Mouse (Mus musculus) erythroblast, embryonic 14.5 days (primary cell): ENCODE results near the gene Ehf.

Experiments used
- GATA1 ChIP-seq: IDR thresholded peaks from 2 replicates; pipeline ENCODE4 v1.6.1; 2012; ENCODE audit warnings: low read length, inconsistent platforms, mixed read lengths
- TAL1 ChIP-seq: IDR thresholded peaks from 3 replicates; pipeline ENCODE4 v1.6.1; 2012; ENCODE audit warnings: low read length, inconsistent platforms, mixed read lengths

DNA sequence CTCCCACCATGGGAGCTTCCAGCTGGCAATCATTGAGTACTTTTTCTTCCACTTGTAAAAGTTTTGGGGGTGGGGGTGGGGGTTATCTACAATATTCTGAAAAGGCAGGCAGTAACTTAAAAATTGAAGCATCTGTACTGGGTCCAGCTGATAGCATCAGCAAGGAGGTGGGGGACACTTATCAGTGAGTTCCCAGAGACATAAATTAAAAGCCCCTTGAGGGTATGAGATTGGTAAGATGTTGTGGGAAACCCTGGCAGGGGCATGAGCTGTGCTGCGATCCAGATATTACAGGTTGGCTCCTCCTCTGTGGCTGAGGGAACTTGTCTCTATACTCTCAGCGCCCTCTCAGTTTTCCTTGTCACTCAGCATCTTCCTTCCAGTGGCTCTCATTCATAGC, 21.2 kb upstream of the Ehf start:
- TF ChIP-seq TAL1 (no peak), GATA1 (no peak)
